Mouse (Mus musculus): Measurements from ENCODE around the gene Slc25a27.
A peak's percentile ranks its signal among the peaks of the same experiment; 100 is the strongest.

Gene Slc25a27

GRCm38 (mm10) chr17:43646925-43647324 is 20.1 kb downstream of the Slc25a27 start:
- DNase-seq (ENCODE audit: low spot score), result no peak

DNA sequence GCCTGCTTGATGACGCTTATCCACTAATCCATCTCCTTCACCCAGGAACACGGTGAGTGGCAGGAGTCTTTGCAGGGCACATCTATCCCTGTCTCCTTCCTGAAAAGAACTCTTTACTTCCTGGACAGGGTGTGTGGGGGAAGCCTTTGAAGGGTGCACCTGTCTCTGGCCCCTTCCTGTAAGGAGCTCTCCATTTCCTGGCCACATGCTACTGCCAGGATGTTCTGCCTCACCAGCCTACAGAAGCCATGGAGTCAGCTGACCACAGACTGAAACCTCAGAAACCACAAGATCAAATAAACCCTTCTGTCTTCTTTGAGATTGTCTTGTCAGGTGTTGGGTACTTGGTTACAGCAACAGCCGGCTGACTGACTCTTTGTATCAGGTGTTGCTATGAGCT is 21.9 kb downstream of the Slc25a27 start:
- DNase-seq (ENCODE audit: low spot score), result no peak

DNA sequence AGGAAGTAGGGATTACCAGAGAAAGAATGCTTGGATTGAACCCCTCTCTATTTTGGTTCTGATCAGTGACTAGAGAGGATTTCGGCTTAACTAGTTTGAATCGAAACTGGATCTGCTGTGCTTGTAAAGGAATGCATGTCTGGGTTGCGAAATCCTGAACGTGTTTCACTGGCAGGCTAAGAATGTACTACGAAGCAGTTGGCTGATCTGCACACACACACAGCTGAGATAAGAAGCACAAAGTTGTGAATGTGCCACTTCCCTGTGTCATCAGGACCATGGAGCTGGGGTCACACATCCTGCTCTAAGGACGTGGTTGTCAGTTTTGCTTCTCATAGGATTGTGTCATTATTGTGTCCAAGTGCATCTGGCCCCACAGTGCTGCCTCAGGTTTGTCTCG is 22.6 kb downstream of the Slc25a27 start:
- DNase-seq (ENCODE audit: low spot score), result no peak

DNA sequence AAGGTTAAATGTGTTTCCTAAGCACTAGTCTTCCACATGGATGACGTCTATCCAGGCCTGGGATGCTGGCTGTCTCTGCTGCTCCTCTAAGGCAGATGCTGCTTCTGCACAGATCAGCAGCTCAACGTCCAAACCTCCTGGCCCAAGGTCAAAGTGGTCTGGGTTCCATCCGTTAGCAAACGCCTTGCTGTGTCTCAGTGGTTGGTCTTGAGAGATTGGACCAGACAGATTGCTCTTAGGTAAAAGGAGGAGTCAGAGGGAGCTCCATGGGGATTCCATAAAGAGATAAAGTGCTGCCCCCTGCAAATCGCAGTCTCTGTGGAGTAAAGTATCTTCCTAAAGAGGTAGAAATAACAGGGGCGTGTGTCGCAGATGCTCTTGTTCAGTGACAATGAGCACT is 23.8 kb downstream of the Slc25a27 start:
- no peak for DNase-seq (ENCODE audit: low spot score)

DNA sequence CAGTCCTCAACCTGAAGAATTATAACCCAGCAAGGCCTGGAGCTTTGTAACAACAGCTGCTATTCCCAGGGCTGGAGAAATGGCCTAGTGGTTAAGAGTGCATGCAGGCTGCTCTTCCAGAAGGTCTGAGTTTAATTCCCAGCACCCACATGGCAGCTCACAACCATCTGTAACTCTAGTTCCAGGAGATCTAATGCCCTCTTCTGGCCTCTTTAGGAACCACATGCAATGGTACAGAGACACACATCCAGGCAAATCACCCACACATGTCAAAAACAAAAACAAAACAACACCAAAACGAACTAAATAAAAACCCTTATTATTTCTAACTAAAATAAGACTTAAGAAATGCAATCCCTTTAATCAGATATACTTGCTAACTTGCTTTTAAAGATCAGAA is 26.2 kb downstream of the Slc25a27 start:
- no peak for DNase-seq (ENCODE audit: low spot score)

GRCm38 (mm10) chr17:43637146-43637545 is 29.9 kb downstream of the Slc25a27 start:
- no peak for DNase-seq (ENCODE audit: low spot score)

- no peak for DNase-seq (ENCODE audit: low spot score)
Measured at GRCm38 (mm10) chr17:43630427-43630760, 36.6 kb downstream of the Slc25a27 start.

- DNase-seq (ENCODE audit: low spot score), result no peak
Measured at GRCm38 (mm10) chr17:43629496-43630426, 37.3 kb downstream of the Slc25a27 start, which contains the start of gene Tdrd6. Gene Tdrd6, minus strand, starts transcription at chr17:43630299.

DNA sequence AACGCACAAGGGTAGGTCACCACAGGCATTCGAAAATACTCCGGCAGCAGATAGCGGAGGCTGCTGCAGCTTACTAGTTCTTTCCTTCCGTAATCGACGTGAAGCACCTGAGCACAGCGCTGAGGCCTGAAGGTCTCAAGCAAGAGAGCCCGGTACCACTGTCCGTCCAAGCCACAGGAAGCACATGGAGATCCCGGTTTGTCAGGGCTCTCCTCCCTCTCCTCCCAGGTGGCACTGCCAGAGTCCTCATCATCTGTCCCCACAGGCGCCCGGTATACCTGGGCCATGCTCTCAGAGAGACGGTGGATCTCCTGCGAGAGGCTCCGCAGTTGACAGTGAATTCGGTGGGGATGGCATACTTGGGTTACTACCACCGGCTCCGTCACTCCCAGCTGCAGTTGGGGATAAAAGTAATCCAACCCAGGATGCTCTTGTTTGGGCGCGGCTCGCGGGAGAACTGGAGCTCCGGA is 38.0 kb downstream of the Slc25a27 start:
- DNase-seq (ENCODE audit: low spot score), result no peak

GRCm38 (mm10) chr17:43628246-43628645 is 38.8 kb downstream of the Slc25a27 start:
- DNase-seq (ENCODE audit: low spot score), result no peak

GRCm38 (mm10) chr17:43622076-43622475 is 44.9 kb downstream of the Slc25a27 start:
- DNase-seq (ENCODE audit: low spot score), result no peak

GRCm38 (mm10) chr17:43619156-43619555 is 47.9 kb downstream of the Slc25a27 start:
- DNase-seq (ENCODE audit: low spot score), result no peak

DNA sequence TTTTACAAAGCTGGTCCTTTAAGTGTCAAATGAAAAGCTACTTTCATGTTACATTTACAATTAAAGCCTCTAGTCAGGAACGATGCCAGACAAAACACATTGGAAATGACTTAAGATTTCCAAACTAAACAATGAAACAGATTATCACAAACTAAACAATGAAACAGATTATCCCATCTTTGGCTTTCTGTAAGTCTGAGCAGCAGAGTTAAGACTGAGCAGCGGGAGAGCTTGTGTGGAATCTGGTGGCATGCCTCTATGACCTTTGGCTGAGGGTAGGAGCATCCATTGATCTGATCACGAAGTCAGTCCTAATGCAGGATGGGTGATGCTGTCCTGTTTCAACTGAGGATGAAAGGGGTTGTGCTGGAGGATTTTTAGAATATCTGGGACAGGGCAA is 54.8 kb downstream of the Slc25a27 start:
- no peak for DNase-seq (ENCODE audit: low spot score)

GRCm38 (mm10) chr17:43611586-43611985 is 55.4 kb downstream of the Slc25a27 start:
- DNase-seq (ENCODE audit: low spot score), result peak; percentile 65

DNA sequence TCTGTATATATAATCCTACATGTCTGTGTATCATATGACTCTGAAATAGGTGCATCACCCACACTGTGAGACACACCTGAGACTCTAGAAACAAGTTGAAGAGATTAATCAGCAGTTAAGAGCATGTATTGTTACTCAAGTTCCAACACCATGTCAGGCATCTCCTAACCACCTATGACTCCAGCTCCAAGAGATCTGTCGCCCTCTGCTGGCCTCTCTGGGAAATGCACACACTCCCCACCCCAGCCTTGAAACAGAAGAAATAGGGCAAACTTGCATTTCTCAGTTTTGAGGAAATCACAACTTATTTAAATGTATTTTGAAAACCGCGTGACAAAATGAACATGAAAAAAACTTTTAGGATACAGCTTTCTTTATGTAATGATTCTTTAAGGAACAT is 60.3 kb downstream of the Slc25a27 start:
- peak; percentile 78 for DNase-seq (ENCODE audit: low spot score)

DNA sequence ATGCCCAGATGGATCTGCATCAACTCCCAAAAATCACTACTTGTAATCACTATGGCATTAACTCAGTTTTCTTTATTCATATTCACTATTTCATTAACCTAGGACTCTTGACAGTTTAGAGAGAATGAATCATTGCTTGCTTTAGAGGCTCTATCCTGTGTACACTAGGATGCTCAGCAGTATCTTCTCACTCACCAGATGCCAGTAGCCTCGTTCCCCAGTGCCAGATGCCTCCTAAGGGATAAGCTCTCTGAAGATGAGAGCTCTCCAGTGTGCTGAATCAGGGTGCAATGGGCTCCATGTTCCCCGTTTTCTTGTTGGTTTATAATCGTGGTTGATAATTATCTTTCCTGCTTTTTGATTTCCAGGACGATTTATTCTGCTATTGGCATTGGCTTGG is 68.3 kb downstream of the Slc25a27 start:
- no peak for DNase-seq (ENCODE audit: low spot score)

DNA sequence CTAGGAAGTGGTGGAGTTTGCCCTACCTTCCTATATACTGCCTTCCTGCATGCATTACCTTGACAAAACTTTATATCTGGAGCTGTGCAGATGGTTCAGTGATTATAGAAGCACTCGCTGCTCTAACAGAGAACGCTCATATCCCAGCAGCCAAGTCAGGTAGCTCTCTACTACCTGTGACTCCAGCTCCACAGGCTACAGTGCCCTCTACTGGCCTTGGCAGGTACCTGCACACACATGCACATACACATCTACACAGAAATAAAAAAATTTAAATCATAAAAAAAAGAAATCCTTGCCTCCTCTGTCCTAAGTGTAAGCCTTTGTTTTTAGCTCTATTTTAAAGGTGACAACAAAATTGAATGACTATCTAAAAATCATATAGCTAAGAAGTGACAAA is 69.3 kb downstream of the Slc25a27 start:
- DNase-seq (ENCODE audit: low spot score), result no peak

DNA sequence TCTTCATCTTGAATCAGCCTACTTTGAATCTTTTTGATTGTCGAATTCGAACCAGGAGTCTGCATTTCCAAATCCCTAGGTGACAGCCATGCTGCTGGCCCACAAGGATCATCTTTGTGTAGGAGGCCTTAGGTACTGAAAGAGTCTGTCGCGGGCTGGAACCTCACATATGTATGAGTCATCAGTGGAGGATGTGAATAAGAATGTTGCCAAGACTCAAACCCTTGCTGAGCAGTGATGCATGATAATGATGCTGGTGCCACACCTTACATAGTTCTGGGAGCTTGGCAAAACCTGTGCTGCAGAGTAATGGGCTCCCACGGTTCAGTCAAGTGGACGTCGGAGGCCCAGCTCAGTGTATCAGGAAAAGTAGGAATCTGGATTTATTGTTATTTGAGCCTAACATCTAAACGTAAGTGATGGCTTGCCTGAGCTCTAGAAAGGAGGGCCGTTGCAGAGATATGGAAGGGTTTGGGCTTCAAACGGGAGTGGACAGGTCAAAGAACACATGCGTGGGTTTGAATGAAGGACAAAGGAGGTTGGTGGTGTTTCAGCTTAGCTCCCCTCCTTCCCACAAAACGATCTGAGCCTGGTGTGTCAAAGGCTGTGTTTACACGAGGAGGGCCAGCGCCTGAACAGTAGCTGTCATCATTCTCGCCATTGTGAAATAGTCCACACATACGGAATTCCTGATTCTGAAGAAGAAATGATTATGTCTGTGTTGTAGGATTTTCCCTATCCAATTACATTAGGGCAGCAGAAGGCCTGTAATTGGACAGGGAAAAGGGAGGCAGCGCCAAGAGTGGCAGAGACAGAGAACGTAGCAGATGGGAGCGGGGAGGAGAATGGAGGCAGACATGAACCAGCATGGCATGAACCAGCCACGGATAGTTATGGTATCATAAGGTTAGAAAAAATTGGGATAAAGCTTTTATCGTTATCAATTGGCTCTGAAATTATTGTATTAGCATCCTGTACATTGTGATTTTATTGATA is 74.4 kb downstream of the Slc25a27 start:
- no peak for DNase-seq (ENCODE audit: low spot score)
